Mouse (Mus musculus) spleen, embryonic (tissue): ENCODE results near the gene Fam129a.
"Not testable (repeated sequence)": the region's sequence is repeated elsewhere in the genome, so short reads cannot be mapped to it uniquely, and the experiment has no call there.

ENCODE experiments used
- CTCF ChIA-PET: fragments of 350-600 bp; sonication (Branson Sonifier 250); formaldehyde crosslinking; loops from one replicate; lab custom pipeline; 2022; lab: Charles Lee

Fam129a gene

DNA sequence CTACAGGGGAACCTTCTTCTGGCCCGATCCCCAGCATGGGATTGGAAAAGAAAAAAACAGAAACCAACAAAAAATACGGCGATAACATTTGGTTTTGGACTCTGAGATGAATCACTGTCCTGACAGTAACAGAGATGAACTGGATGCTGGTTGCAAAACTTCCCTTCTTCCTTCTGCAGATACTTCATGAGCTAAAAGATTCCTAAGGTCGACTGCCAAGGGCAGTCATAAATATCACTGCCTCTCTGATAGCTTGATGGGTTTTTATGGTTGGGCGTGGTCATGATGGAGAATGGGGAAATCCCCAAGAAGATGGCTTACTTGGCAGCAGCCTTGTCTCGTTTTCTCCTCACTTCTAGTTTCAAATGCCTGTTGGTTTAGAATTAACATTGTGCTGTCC, 92.0 kb downstream of the Fam129a start:
- CTCF ChIA-PET = no interaction called here

DNA sequence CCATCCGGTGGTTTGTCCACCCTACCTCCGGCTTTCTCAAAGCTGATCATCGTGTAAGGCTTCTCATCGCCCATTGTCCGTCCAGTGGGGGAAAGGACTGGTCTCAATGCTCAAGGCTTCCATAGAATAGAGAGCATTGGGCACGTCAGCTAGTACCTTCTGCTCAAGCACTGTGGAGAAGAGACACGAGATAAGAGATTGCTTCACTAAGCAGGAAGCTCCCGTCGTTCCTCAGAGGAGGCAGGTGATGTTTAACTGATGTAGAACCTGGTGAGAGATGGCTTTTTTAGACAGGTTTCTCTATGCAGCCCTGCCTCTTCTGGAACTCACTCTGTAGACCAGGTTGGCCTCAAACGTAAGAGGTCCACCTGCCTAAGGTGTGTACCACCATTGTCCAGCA, 93.4 kb downstream of the Fam129a start:
- CTCF ChIA-PET = no interaction called here

GRCm38 (mm10) chr1:151664837-151665431, 93.9 kb downstream of the Fam129a start:
- CTCF ChIA-PET = no interaction called here

DNA sequence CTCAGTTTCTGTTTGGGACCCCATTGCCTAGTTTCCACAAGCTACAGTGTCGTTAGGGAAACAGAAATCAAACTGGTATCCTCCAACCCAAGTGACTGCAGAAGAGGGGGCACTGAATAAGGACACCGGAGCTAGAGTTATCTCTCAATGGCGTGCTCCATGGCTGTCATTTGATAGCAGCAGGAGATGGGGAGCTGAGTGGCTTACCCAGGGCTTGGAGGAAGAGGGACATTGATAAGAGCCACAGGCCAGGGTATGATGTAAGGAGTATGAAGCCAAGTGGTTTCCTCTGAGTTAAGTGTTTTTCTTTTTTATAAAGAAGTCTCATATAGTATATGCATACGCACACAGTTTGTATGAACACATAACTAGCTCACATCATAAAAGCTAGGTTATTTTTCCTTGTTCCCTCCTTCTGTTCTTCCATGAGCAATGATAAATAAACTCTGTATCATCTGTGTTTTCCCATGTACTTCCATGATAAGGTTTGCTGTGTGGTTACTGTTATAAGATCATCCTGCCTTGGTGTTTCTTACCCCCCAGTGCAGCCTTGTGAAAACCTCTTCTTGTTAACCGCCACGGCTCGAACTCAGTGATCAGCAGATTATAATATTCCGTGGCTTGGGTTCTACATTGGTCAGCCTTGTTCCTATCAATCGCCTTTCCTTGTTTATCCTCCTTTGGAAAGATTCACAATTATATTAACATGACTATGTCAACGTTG, 96.5 kb downstream of the Fam129a start:
- CTCF ChIA-PET = no interaction called here

- CTCF ChIA-PET = no interaction called here
Measured at GRCm38 (mm10) chr1:151670006-151670591, 99.1 kb downstream of the Fam129a start.

- CTCF ChIA-PET = no interaction called here
Measured at GRCm38 (mm10) chr1:151675684-151676083, 104.7 kb downstream of the Fam129a start.

DNA sequence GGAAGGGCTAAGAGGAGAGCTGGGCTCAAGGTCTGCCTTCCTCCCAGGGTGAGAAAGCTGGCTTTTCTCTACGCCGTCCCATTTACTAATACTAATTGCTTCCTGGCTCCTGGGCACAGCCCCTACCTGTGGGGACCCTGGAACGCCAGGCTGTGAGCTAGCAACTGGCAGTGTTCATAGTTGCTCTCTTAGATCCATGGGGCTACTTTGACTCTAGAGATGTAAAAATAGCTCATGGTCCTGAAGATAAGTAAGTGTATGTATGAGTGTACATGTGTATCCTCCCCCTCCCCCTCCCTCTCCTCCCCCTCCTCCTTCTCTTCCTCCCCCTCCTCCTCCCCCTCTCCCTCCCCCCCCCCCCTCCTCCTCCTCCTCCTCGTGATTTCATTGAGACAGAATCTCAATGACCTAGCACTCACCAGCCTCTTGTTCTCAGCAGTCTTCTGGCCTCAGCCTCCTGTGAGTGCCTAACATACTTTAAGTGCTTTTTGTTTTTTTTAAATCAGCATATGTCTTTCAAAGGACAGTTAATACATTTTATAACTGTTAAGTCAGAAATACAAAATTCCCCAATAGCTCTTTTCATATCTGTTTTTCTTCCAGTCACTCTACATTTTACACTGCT, 106.3 kb downstream of the Fam129a start:
- CTCF ChIA-PET = interaction anchor here (0.6 kb wide), 1 partner anchor 29 kb away, joined by 3 read pairs; no protein-coding TSS in a partner anchor

DNA sequence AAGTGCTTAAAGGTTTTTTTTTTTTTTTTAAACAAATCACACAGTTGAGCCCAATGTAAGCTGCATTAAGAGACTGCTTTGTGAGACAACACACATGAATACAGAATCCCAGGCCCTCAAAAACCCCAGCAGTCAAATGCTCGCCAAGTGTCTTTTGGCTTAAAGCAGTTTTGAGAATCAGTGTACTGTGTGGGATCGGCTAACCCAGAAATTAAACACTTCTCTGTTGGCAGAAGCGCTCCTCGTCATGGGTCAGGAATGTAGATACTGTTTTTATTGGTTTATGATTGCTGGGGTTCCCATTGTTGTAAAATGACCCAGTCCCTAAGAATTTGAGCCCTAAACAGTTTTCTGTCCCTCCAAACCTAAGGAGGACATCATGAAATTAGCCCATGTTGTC, 107.0 kb downstream of the Fam129a start:
- CTCF ChIA-PET = no interaction called here

GRCm38 (mm10) chr1:151679153-151679552, 108.2 kb downstream of the Fam129a start:
- CTCF ChIA-PET = no interaction called here

- CTCF ChIA-PET = no interaction called here
Measured at GRCm38 (mm10) chr1:151679883-151680613, 109.1 kb downstream of the Fam129a start.

GRCm38 (mm10) chr1:151680971-151681370, 110.0 kb downstream of the Fam129a start:
- CTCF ChIA-PET = no interaction called here

- CTCF ChIA-PET = no interaction called here
Measured at GRCm38 (mm10) chr1:151682896-151683295, 111.9 kb downstream of the Fam129a start.

- CTCF ChIA-PET = no interaction called here
Measured at GRCm38 (mm10) chr1:151684451-151684892, 113.5 kb downstream of the Fam129a start.

DNA sequence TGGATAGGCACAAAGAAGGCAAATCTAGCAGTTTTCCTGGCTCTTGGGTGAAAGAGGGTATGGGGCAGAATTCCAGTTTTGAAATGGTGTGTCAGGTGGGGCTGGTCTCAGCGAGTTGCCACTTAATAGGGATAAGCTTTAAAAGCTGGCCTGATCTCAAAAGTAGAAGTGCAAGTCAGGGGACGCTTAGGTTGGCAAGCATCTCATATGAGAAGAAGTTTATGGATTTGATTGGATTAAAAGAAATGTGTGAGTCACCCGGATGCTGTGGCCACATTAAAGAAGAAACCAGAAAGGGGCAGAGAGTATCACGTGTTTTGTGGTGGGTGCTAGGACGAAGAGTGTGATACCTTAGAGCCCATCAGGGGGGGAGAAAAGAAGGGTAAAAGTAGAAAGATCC, 114.0 kb downstream of the Fam129a start:
- CTCF ChIA-PET = interaction anchor here (0.6 kb wide), 1 partner anchor 41 kb away, joined by 3 read pairs; no protein-coding TSS in a partner anchor

- CTCF ChIA-PET = interaction anchor here (0.6 kb wide), 1 partner anchor 42 kb away, joined by 3 read pairs; no protein-coding TSS in a partner anchor
Measured at GRCm38 (mm10) chr1:151685666-151686309, 114.8 kb downstream of the Fam129a start.

DNA sequence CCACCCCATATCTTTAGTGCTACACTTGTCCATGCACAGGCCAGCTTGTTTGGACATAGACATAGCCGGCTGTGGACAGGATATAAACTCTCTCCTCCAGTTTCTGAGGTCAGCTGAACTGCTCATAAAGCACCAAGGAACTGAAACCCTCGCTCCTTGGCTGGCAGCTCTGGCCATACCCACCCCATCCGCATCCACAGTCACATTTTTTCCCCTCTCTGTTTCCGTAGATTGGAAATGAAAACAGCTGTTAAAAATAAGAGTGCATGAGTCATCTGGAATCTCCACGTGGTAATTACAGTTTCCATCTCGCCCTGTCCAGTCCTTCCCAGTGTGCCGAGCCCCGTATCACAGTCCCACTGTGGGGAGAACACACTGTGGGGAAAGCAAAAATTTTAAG, 115.7 kb downstream of the Fam129a start:
- CTCF ChIA-PET = no interaction called here

DNA sequence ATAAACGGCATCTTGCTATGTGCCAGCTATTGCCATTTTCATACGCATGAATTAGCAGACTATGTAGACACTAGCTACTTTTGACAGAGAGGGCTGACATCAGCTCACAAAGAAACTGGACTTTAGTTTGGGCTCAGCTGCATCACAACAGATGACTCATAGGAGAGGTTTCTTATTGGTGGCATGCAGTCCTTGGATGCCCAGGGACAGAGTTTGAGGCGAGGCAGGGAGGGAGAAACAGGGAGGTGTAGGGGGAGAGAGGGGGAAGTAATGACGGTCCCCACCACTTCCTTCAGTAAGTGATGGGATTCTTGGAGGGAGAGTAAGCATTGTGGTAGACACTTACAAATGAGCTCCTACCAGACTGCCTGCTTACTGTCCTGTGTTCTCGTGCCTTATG, 118.0 kb downstream of the Fam129a start:
- CTCF ChIA-PET = no interaction called here

DNA sequence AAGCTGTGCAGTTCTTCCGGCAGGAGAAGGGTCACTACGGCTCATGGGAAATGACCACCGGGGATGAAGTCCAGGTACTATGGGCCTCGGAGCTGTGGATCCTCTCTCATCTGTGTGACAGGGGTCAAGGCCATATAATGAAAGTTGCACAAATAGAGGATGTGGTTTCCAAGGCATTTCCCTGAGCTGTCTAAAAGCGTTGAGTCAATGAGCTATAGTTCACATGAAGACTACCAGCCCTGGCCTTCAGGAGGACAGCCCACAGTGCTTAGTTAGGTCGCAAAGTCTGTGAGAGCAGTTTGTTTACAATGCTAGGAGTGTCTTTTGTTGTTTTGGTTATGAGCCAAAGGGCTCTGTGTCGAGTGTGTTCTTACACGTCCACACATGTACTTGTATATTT, 118.6 kb downstream of the Fam129a start:
- CTCF ChIA-PET = no interaction called here

DNA sequence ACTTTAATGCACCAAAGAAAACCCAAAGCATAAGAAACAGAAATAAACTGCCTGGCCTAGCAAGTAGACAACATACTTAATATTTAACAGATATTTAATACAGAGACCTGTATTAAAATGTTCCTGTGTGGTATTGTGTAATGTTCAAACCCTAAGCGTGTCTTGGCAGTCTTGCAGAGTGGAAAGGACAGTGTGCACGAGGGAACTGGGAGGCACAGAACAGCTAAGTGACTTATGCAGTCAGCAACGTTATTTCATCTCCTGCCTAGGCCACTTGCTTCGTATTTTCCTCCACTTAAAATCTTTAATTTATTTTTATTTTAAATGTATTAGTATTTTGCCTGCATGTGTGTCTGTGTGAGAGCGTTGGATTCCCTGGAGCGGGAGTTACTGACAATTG, 119.1 kb downstream of the Fam129a start:
- CTCF ChIA-PET = no interaction called here

GRCm38 (mm10) chr1:151690583-151691193, 119.7 kb downstream of the Fam129a start:
- CTCF ChIA-PET = no interaction called here

DNA sequence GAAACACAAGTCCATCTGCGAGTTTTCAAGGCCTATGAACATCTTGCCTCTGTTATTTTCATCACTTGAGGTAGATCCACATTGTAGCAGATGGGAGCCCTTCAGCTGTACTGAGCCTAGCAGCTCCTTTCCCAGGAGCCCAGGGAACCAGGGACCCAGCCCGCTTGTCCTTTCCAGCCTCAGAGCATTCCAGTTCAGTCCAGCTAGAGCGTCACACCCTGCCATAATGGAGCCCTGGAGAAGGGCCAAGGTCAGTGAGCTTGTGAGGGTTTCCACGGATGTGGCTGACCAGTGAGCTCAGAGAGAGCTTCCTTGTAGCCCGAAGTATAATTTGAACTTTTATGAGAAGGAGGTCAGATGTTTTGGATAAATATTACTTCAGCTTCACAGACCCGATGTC, 121.9 kb downstream of the Fam129a start:
- CTCF ChIA-PET = not testable (repeated sequence)
